Mouse (Mus musculus): ENCODE results near the gene Wfdc9.
"Not testable (repeated sequence)": the region's sequence is repeated elsewhere in the genome, so short reads cannot be mapped to it uniquely, and the experiment has no call there.

Wfdc9 gene

DNA sequence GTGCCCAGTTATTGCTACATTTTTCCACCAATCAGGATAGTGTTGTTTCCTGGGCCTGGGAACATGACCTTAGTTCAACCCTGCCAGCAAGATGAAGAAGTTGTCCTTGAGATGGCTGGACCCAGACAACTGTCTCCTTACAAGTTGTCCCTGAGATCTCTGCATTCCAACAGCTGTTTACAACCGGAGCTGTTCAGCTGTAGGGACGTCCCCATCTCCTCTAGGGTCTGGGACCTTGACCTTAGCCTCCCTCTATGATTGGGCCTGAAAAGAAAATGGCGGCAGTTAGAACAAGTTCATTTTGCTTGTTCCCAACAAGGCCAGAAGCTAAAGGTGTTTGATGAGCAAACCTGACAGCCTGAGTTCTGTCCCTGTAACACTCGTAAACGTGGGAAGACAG, 37.3 kb downstream of the Wfdc9 start:
- DNase-seq (ENCODE audit: low read depth, low spot score), result no peak

DNA sequence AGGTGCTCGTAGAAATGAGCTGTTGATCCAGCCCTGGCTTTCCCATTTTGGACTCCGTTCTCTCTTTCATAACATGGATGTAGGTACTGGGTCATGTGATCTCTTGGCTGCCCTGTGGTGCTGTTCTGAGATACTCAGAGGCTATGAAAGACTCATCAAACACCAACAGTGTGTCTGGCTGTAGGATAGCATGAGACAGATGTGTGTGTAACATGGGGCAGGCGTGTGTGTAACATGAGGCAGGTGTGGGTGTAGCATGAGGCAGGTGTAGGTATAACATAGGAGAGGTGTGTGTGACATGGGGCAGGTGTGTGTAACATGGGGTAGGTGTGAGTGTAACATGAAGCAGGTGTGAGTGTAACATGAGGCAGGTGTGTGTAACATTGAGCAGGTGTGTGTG, 41.0 kb downstream of the Wfdc9 start:
- no peak for DNase-seq (ENCODE audit: low read depth, low spot score)

GRCm38 (mm10) chr2:164613471-164613870, 42.9 kb downstream of the Wfdc9 start, which contains the start of the genes Wfdc6b and Wfdc8:
Wfdc6b (plus strand) TSS chr2:164613522.
Wfdc8 (minus strand) TSS chr2:164613626.
- not testable (repeated sequence) for DNase-seq (ENCODE audit: low read depth, low spot score)

GRCm38 (mm10) chr2:164608781-164609180, 47.6 kb downstream of the Wfdc9 start:
- no peak for DNase-seq (ENCODE audit: low read depth, low spot score)

DNA sequence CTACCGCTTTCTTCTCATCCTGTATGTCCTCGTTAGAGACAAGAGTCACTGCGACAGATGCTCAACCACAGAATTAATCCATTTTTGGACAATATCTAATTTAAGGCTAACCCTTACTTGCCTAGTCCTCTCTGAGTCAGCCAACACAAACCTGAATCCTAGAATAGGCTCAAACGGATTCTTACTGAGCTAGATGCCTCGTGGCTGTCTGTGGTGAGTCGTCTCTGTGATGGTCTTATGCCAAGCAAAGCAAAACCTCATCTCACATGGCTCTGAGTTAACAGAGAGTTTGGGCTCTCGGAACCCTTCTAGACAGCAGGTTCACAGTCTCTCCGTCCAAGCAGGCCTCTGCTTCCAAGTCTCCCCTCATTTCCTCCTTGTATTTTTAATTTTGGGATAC, 52.0 kb downstream of the Wfdc9 start:
- DNase-seq (ENCODE audit: low read depth, low spot score), result no peak

DNA sequence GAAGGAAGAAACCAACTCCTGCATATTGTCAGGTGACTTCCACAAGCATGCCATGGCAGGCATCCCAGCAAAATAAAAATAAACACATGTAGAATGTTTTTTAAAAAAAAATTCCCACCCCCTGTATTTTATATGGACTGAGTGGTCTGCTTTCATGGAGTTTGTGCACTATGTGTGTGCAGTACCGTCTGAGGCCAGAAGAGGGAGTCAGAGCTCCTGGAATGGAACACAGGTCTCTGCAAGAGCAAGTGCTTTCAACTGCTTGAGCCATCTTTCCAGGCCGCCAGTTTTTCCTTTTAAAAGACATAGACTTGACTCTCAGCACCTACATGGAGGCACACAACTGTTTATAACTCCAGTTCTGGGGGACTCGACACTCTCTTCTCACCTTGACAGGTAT, 52.9 kb downstream of the Wfdc9 start:
- no peak for DNase-seq (ENCODE audit: low read depth, low spot score)

DNA sequence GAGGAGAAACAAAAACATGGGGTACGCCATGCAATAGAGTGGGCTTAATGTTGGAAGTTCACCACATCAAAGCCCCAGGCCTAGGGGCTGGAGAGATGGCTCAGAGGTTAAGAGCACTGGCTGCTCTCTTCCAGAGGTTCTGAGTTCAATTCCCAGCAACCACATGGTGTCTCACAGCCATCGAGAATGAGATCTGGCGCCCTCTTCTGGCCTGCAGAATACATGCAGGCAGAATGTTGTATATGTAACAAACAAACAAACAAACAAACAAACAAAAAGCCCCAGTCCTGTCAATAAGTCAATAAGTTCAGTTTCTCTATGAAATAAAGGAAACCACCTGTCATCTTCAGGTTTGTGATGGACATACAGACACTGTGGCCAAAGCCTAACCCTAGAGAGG, 56.2 kb downstream of the Wfdc9 start:
- DNase-seq (ENCODE audit: low read depth, low spot score), result no peak
